Mouse (Mus musculus): ENCODE measurements around the gene Mllt6.

- TF ChIP-seq CTCF (IDR thresholded peaks at IDR 0.05; ENCODE audit: extremely low read depth, insufficient read depth, low read length) (no peak), POLR2A (IDR thresholded peaks at IDR 0.05; ENCODE audit: extremely low read depth, insufficient read depth, low read length) (no peak)
Observed at GRCm38 (mm10) chr11:97659267-97659989, 3.8 kb upstream of the Mllt6 start.

All from cortical plate, adult 2 months (tissue).